Mouse (Mus musculus) small intestine, adult 2 months (tissue): ENCODE measurements around the gene Stk17b.
"Not testable (repeated sequence)": the region's sequence is repeated elsewhere in the genome, so short reads cannot be mapped to it uniquely, and the experiment has no call there.

Source experiments
- CTCF ChIP-seq: fragments of 200-500 bp; IDR thresholded peaks from 2 replicates; pipeline ENCODE4 v1.5.1; 2012; ENCODE audit warnings: low read depth, mild to moderate bottlenecking, control low read depth, inconsistent platforms, low read length, moderate library complexity, mixed read lengths; ENCODE audit not compliant: insufficient replicate concordance, insufficient read length; ENCODE audit errors: extremely low read depth
- POLR2A ChIP-seq: fragments of 200-500 bp; IDR thresholded peaks from 2 replicates; pipeline ENCODE4 v1.6.1; 2012; ENCODE audit warnings: low read depth, mild to moderate bottlenecking, control low read depth, inconsistent platforms, low read length, moderate library complexity

GRCm38 (mm10) chr1:53750697-53751096 lies 34.3 kb downstream of the Stk17b start:
- not testable (repeated sequence) for TF ChIP-seq CTCF, POLR2A
